Mouse (Mus musculus): ENCODE results near the gene Tmem258. TPM values are rescaled to one million over a fixed set of nuclear protein-coding genes. Genes with fewer than 3 reads are reported as not detected.
A peak's percentile ranks its signal among the peaks of the same experiment; 100 is the strongest.
"Not testable (repeated sequence)": the region's sequence is repeated elsewhere in the genome, so short reads cannot be mapped to it uniquely, and the experiment has no call there.

Gene Tmem258
- total RNA-seq (2021), result 10 to 100 TPM; 92.6 to 96.5 TPM
- long read RNA-seq, experiment 1, transcript Tmem258-201 (4 exons, 606 nt), result major isoform, 114 of 115 reads
- long read RNA-seq, experiment 1, partial matches to known transcripts, result 0 of 115 reads
- long read RNA-seq, experiment 1, other reads (novel, unspliced or antisense), result 1 of 115 reads
- long read RNA-seq, experiment 2, transcript Tmem258-201 (4 exons, 606 nt), result major isoform, 146 of 160 reads
- long read RNA-seq, experiment 2, partial matches to known transcripts, result 8 of 160 reads
- long read RNA-seq, experiment 2, other reads (novel, unspliced or antisense), result 5 of 160 reads

DNA sequence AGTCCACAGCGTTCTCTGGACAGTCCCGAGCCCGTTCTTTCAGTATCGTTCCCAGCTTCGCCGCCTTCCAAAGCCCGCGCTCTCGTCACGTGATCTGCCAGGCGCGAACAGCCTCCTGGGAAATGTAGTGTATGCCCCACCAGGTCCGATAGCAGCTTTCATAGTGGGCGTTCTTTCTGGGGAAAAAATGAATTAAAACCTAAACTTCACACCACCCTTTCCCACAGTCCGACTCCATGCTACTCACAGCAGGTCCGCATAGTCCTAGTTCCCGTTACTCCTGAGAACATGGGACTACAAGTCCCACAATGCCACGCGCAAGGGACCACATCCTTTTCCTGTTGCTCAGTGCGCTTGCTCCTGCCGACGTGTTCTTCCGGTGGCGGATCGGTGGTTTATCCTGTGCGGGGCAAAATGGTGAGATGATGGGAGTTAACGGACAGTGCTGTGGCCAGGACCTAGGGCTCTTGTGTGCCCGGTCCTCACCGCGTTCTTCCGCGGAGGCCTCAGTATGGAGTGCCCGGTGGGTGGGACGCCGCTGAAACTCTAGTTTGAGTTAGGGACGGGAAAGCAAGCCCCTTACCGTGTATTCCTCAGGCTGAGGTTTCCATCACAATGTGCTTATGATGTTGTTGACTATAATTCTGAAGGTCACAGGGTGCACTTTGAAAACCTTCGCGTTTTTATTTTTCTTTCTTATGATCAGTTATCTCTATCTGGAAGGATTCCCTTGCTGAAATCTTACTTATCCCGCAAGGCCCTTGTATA, at the start of gene Tmem258, which contains the start of gene Fen1:
Gene Tmem258 (plus strand): TSS at position 167 of the 768 bp plus-strand sequence.
Gene Fen1 (minus strand): TSS at position 322 of the 768 bp plus-strand sequence.
- DNase-seq, result peak; percentile 86
- intact Hi-C loops (cut with DNase I; ENCODE audit: low total_unique reads), result no loop called here

- intact Hi-C loops (cut with DNase I; ENCODE audit: low total_unique reads), result no loop called here
- DNase-seq, result no peak
Observed at GRCm38 (mm10) chr19:10157725-10158124, 46.1 kb upstream of the Tmem258 start.

DNA sequence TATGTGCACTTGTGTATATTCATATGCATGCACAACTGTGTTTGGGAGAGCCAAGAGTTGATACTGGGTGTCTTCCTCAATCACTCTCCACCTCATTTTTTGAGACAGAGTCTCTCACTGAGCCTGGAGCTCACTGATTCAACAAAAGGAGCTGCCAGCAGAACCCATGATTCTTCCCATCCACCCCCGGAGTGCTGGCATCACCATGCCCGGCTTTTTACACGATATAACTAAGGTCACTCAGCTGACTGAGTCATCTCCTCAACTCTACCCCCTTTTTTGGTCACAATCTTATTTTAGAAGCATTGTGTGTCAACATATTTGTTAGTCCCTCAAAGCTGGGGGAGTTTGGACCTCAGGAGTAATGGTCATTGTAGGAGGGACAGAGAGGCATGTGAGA, 39.9 kb upstream of the Tmem258 start:
- DNase-seq, result no peak
- intact Hi-C loops (cut with DNase I; ENCODE audit: low total_unique reads), result no loop called here

DNA sequence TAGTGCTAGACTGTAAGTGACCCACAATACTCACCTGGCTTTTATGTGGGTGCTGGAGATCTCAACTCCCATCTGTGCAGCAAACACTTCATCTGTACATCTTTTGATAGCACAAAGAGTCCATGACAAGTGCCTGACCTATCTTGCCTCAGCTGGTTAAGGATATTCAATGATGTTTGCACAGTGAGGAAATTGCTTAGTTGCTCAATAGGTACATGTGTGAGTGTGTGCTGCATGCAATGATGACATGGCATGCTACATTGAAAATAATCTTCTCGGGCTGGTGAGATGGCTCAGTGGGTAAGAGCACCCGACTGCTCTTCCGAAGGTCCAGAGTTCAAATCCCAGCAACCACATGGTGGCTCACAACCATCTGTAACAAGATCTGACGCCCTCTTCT, 37.9 kb upstream of the Tmem258 start:
- intact Hi-C loops (cut with DNase I; ENCODE audit: low total_unique reads); DNase-seq: not testable (repeated sequence)

DNA sequence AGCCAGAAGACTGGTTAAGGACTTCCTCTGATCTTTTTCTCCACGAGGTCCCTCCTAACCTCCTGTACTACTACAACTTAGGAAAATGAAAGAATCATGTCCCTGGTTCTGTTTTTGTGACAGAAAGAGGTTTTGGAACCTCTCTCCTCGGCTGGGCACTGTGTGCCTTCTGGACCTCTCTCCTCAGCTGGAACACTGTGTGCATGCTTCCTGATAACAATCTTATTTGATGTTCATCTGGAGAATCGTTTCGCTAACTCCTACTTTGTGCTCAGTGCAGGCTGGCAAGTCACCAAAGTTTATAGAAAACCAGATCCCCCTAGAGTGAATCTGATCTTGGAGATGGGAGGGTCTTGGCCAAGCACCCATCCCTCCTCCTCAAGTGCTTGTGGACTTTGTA, 36.7 kb upstream of the Tmem258 start:
- intact Hi-C loops (cut with DNase I; ENCODE audit: low total_unique reads), result no loop called here
- DNase-seq, result no peak

DNA sequence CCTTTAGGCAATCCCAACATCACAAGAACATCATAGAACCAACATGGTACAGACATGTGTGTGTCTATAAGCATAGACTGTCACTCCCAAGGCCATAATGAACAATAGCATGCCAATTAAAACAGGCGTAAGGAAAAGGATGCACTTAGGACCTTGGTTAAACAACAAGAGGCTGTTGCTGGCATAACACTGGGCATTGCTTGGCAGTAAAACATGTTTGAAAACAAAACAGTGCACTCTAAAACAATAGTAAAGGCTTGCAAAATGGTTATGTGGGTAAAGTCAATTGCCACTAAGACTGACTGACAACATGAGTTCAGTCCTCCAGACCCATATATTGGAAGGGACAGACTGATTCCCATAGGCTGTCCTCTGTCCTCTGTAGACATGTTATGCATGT, 35.9 kb upstream of the Tmem258 start:
- DNase-seq, result no peak
- intact Hi-C loops (cut with DNase I; ENCODE audit: low total_unique reads), result no loop called here

DNA sequence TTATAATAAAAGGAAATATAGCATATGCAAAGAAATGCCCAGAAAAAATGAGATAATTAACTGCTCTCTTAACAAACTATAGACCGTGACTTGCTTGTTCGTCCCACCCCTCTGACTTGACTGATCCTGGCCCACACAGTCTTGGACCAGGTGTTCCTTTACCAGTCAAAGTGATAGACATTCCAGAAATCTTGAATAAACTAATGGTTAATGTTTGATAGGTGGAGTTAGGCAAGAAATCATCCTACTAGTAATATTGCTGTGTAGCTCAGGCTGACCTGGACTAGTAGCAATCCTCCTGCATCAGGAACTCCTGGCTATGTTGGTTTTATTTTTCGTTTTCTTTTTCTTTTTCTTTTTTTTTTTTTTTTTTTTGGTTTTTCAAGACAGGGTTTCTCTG, 35.4 kb upstream of the Tmem258 start:
- intact Hi-C loops (cut with DNase I; ENCODE audit: low total_unique reads), result no loop called here
- no peak for DNase-seq

GRCm38 (mm10) chr19:10169179-10169578, 34.6 kb upstream of the Tmem258 start:
- DNase-seq, result no peak
- intact Hi-C loops (cut with DNase I; ENCODE audit: low total_unique reads), result no loop called here

DNA sequence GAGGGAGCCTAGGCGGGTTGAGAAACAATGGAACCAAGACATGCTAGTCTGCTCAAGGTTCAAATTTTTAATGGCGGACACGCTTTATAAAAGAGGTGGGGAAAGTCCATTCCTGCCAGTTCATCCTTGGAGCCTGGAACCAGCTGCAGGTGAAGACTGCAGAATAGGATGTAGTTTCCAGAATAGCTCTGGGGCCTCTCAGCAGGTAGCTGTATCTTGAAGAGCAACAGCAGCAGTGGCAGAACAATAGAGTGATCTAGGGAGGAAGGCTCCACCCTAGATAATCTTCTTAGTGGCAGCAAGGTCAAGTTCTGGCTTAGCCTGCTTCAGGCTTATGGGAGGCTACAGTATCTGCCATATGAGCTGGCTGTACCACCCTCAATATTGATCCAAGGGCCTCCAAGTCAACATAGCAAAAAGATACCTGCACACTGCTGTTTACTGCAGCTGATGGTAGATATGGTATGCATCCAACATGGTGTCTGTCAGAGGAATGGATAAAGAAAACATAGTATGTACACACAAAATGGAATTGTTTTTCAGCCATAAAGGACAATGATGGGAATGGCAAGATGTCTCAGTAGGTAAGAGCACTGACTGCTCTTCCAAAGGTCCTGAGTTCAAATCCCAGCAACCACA, 34.0 kb upstream of the Tmem258 start:
- intact Hi-C loops (cut with DNase I; ENCODE audit: low total_unique reads); DNase-seq: not testable (repeated sequence)

DNA sequence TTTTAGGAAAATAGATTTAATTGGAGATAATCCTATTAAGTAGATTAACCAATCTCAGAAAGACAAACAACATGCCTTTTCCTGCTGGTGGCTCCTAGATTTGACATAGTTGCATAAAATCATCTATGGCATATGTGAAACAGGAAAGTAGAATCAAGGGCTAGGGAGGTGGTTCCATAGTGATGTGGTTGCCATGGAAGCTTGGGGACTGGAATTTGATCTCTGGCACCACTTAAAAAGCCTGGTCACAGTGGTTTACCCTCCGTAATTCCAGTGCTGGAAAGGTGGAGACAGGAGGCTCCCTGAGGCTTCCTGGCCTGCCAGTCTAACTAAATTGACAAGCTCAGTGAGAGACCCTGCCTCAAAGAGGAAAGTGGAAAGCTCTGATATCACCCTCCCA, 33.3 kb upstream of the Tmem258 start:
- no peak for DNase-seq
- intact Hi-C loops (cut with DNase I; ENCODE audit: low total_unique reads), result no loop called here

- DNase-seq, result no peak
- intact Hi-C loops (cut with DNase I; ENCODE audit: low total_unique reads), result no loop called here
Observed at GRCm38 (mm10) chr19:10171359-10171758, 32.5 kb upstream of the Tmem258 start.

DNA sequence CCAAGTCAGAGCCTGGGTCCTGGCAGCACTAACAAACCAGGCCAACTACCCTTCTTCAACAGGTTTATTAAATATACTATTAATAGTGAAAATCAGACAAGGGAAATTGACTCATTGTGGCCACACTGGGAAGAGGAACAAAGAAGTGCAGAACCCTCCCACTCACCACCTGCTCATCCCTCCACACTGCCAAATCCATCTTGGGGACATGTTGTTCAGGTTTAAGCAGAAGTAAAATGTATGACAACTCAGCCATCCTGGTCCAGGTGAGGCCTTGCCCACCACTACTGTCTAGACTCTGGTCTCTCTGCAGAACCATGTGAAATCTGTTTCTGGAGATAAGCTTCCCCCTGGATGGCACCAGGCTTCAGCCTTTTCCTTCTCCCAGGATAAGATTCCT, 32.0 kb upstream of the Tmem258 start:
- DNase-seq, result no peak
- intact Hi-C loops (cut with DNase I; ENCODE audit: low total_unique reads), result no loop called here

DNA sequence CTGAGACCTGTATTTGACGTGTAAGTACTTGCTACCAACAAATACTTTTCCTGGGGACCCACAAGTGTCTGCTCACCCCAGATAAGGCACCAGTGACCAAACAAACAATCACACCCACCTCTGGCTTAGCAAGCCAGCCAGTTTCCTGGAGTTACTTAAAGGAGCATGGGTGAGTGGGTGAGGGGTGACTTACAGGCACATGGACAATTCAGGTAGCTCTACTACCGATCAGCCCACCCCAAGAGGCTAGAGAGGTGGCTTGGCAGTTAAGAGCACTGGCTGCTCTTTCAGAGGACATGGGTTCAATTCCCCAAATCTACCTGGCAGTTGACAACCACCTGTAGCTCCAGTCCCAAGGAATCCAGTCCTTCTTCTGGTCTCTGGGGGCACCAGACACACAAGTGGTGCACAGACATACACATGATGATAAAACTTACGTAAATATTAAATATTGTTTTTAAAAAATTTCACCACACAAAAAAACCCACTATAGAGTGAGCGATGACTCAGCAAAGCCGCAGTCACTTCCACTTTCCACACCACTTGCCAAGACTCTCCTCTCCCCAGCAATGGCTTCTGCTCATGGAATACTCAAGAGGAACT, 30.6 kb upstream of the Tmem258 start:
- intact Hi-C loops (cut with DNase I; ENCODE audit: low total_unique reads), result no loop called here
- DNase-seq, result no peak

DNA sequence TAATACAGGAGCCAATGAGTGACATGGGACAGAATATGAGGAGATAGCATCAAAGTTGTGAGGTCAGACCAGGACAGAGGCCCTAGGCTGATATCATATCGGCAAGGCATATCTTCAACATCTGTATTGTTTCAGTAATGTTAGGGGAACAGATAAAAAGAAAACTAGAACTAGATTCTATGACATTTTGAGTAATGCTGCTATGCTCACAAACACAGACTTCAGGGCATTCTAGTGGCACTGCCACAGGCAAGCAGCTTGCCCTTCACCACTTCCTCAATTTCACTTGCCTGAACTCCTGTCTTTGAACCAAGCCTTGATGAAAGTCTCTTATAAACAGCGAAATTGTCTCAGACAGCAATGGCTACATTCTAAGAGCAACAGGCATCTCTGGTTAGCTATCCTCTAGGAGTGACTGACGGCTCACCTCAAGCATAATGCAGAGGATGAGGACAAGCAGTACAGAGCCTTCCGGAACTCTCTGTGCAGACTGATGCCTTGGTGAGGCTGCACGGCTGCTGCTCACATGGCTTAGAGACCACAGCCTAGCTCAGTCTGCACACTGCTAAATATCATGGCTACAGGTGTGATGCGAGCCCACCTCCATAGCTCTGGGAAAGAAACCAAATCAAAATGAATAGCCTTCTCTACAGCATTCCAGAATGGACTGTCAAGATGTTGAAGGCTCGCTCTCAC, 29.8 kb upstream of the Tmem258 start:
- DNase-seq, result no peak
- intact Hi-C loops (cut with DNase I; ENCODE audit: low total_unique reads), result no loop called here

DNA sequence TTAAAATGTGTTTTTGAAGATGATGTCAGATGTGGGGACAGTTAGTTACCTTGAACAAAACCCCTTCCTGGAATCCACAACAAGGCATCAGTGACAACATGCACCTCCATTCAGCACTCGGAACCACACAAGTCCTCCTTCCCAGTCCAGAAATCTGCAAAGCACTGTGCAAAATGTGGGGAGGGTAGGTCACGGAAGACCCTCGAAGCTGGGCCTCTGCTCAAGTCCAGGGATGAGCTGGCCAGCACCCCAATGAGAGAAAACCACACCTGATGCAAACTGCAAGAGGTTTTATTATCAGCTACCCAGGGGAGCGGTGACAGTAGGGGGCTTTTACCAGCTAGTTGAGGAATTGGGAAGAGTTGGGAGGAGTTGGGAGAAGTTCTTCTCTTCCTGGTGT, 28.9 kb upstream of the Tmem258 start:
- intact Hi-C loops (cut with DNase I; ENCODE audit: low total_unique reads), result no loop called here

GRCm38 (mm10) chr19:10176477-10176876, 27.3 kb upstream of the Tmem258 start:
- intact Hi-C loops (cut with DNase I; ENCODE audit: low total_unique reads), result no loop called here
- DNase-seq, result no peak

More for the DNA sequence above, 28.9 kb upstream of the Tmem258 start:
- DNase-seq, result no peak

- intact Hi-C loops (cut with DNase I; ENCODE audit: low total_unique reads), result no loop called here
- no peak for DNase-seq
Observed at GRCm38 (mm10) chr19:10176941-10177372, 26.9 kb upstream of the Tmem258 start.

DNA sequence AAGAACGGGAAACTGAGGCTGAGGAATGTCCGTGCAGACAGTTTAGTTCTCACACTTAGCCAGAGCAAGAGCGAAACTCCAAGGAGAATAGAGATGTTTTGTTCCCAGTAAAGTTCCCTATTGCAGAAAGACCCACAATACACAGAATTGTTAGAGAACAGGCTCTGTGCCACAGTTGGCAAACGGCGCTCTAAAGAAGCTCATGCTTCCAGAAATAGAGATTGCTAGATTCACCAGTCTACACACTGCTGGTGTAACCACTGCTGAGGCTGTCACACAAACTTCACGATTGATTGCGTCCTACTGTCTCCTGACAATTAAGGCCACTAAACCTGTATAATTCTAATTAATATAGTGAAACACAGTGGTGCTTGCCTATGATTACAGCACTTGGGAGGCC, 22.6 kb upstream of the Tmem258 start:
- intact Hi-C loops (cut with DNase I; ENCODE audit: low total_unique reads), result no loop called here
- no peak for DNase-seq

DNA sequence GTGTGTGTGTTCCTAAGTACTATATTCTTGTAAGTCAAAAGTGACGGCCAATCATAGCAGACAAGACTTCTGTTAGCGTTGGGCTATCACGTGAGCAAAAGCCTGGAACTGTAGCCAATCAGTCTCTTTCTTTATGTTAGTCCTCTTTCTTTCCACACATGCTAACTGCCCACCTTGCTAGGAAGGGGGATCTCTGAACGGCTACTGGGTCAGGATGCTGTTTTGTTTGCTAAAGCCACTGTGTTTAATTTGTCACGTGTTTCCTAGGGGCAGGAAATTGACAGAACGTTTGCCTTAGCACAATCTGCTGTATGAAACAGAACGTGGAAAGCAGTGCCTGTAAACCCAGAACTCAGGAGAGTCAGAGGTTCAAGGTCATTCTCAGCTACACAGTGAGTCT, 21.7 kb upstream of the Tmem258 start:
- intact Hi-C loops (cut with DNase I; ENCODE audit: low total_unique reads), result no loop called here
- no peak for DNase-seq
